Mouse (Mus musculus): Measurements from ENCODE around the gene Spink4. TPM values are rescaled to one million over a fixed set of nuclear protein-coding genes. Genes with fewer than 3 reads are reported as not detected.

Gene Spink4
- total RNA-seq, 1 experiment = not detected

- no peak overlapping the region for H3K9ac ChIP-seq (ENCODE audit: insufficient read depth, low read depth, low read length, poor library complexity, severe bottlenecking)
- no peaks in the 10 kb centered on the region for H3K9me3 ChIP-seq (ENCODE audit: control insufficient read depth, insufficient read depth, low read depth, low read length)
- H3K4me1 ChIP-seq (ENCODE audit: control insufficient read depth in 2 of 2, insufficient read depth in 2 of 2, low read length in 2 of 2, poor library complexity in 1 of 2) = peaks cover 0 to 11% of the 10 kb centered on the region in 2 experiments; a peak in 1 of 4 replicates
- in situ Hi-C loops (cut with MboI; ENCODE audit: low sequenced_read_pairs in 2 of 2, unreplicated experiment in 2 of 2) = loop anchor here in 1 of 2 experiments (5.0 kb wide), 1 partner anchor 118 kb away; no protein-coding TSS in a partner anchor
- H3K36me3 ChIP-seq (ENCODE audit: control insufficient read depth, insufficient read depth, low read length, poor library complexity, severe bottlenecking) = no peaks in the 10 kb centered on the region
- TF ChIP-seq ZC3H11A (IDR thresholded peaks at IDR 0.05; ENCODE audit: borderline replicate concordance, low read depth, low read length) (no peak), ZNF384 (IDR thresholded peaks at IDR 0.05; ENCODE audit: low read depth, low read length) (no peak), MAFK (IDR thresholded peaks at IDR 0.05; ENCODE audit: insufficient read depth, low read depth, low read length) (no peak), HCFC1 (IDR thresholded peaks at IDR 0.05; ENCODE audit: borderline replicate concordance, insufficient read depth, low read length) (no peak), CHD2 (IDR thresholded peaks at IDR 0.05; ENCODE audit: low read depth, low read length) (no peak)
- no peak for DNase-seq (ENCODE audit: low read depth, low spot score)
- H3K27ac ChIP-seq (ENCODE audit: insufficient read depth, low read depth, low read length, poor library complexity, severe bottlenecking) = no peak overlapping the region
- no peak overlapping the region for H3K4me3 ChIP-seq (ENCODE audit: insufficient read depth in 1 of 2, low read depth in 1 of 2, low read length in 2 of 2, poor library complexity in 1 of 2, severe bottlenecking in 1 of 2)
Observed at GRCm38 (mm10) chr4:40895118-40895517, 24.7 kb upstream of the Spink4 start.

DNA sequence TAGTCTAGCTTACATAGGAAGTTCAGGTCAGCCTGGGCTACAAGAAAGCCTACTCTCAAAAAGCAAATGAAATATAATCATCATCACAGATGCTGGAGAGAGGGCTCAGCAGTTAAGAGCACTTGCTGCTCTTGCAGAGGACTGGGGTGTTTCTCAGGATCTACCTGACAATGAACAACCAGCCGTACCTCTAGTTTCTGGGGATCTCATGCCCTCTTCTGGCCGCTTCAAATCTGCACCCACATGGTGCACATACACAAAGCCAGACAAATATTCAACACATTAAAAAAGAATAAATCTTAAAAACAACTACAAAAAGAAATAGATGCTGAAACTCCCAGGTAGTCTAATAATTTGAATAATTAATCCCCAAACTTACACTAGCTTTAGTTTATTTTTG is 24.2 kb upstream of the Spink4 start:
- no peak overlapping the region for H3K4me3 ChIP-seq (ENCODE audit: insufficient read depth in 1 of 2, low read depth in 1 of 2, low read length in 2 of 2, poor library complexity in 1 of 2, severe bottlenecking in 1 of 2)
- in situ Hi-C loops (cut with MboI; ENCODE audit: low sequenced_read_pairs in 2 of 2, unreplicated experiment in 2 of 2) = loop anchor here in 1 of 2 experiments (5.0 kb wide), 1 partner anchor 118 kb away; no protein-coding TSS in a partner anchor
- no peak overlapping the region for H3K27ac ChIP-seq (ENCODE audit: insufficient read depth, low read depth, low read length, poor library complexity, severe bottlenecking)
- no peaks in the 10 kb centered on the region for H3K9me3 ChIP-seq (ENCODE audit: control insufficient read depth, insufficient read depth, low read depth, low read length)
- no peak for TF ChIP-seq ZNF384 (IDR thresholded peaks at IDR 0.05; ENCODE audit: low read depth, low read length)
- no peak for TF ChIP-seq ZC3H11A (IDR thresholded peaks at IDR 0.05; ENCODE audit: borderline replicate concordance, low read depth, low read length)
- TF ChIP-seq CHD2 (IDR thresholded peaks at IDR 0.05; ENCODE audit: low read depth, low read length) = no peak
- H3K9ac ChIP-seq (ENCODE audit: insufficient read depth, low read depth, low read length, poor library complexity, severe bottlenecking) = no peak overlapping the region
- peaks cover 0 to 11% of the 10 kb centered on the region in 2 experiments; a peak in 1 of 4 replicates for H3K4me1 ChIP-seq (ENCODE audit: control insufficient read depth in 2 of 2, insufficient read depth in 2 of 2, low read length in 2 of 2, poor library complexity in 1 of 2)
- no peak for DNase-seq (ENCODE audit: low read depth, low spot score)
- no peaks in the 10 kb centered on the region; the same call in 1 of the 2 replicates for H3K36me3 ChIP-seq (ENCODE audit: control insufficient read depth, insufficient read depth, low read length, poor library complexity, severe bottlenecking)

- no peak overlapping the region for H3K4me3 ChIP-seq (ENCODE audit: insufficient read depth in 1 of 2, low read depth in 1 of 2, low read length in 2 of 2, poor library complexity in 1 of 2, severe bottlenecking in 1 of 2)
- H3K36me3 ChIP-seq (ENCODE audit: control insufficient read depth, insufficient read depth, low read length, poor library complexity, severe bottlenecking) = no peaks in the 10 kb centered on the region; the same call in 1 of the 2 replicates
- peaks cover 0 to 11% of the 10 kb centered on the region in 2 experiments; a peak in 1 of 4 replicates for H3K4me1 ChIP-seq (ENCODE audit: control insufficient read depth in 2 of 2, insufficient read depth in 2 of 2, low read length in 2 of 2, poor library complexity in 1 of 2)
- no peaks in the 10 kb centered on the region for H3K9me3 ChIP-seq (ENCODE audit: control insufficient read depth, insufficient read depth, low read depth, low read length)
- no peak overlapping the region for H3K9ac ChIP-seq (ENCODE audit: insufficient read depth, low read depth, low read length, poor library complexity, severe bottlenecking)
- H3K27ac ChIP-seq (ENCODE audit: insufficient read depth, low read depth, low read length, poor library complexity, severe bottlenecking) = peak overlapping the region; percentile 94
- TF ChIP-seq ZC3H11A (IDR thresholded peaks at IDR 0.05; ENCODE audit: borderline replicate concordance, low read depth, low read length) = no peak
- TF ChIP-seq CHD2 (IDR thresholded peaks at IDR 0.05; ENCODE audit: low read depth, low read length) = no peak
- no peak for TF ChIP-seq MAFK (IDR thresholded peaks at IDR 0.05; ENCODE audit: insufficient read depth, low read depth, low read length)
- peak; percentile 51; the same call in 1 of the 2 replicates for TF ChIP-seq ZNF384 (IDR thresholded peaks at IDR 0.05; ENCODE audit: low read depth, low read length)
- TF ChIP-seq HCFC1 (IDR thresholded peaks at IDR 0.05; ENCODE audit: borderline replicate concordance, insufficient read depth, low read length) = no peak
- in situ Hi-C loops (cut with MboI; ENCODE audit: low sequenced_read_pairs in 2 of 2, unreplicated experiment in 2 of 2) = loop anchor here in 1 of 2 experiments (5.0 kb wide), 1 partner anchor 121 kb away; no protein-coding TSS in a partner anchor
- no peak for DNase-seq (ENCODE audit: low read depth, low spot score)
Observed at GRCm38 (mm10) chr4:40898476-40899044, 21.3 kb upstream of the Spink4 start.

- Histone ChIP-seq H3K36me3 (ENCODE audit: control insufficient read depth, insufficient read depth, low read length, poor library complexity, severe bottlenecking) (no peaks in the 10 kb centered on the region; the same call in 1 of the 2 replicates), H3K4me3 (ENCODE audit: insufficient read depth in 1 of 2, low read depth in 1 of 2, low read length in 2 of 2, poor library complexity in 1 of 2, severe bottlenecking in 1 of 2) (no peak overlapping the region), H3K27ac (ENCODE audit: insufficient read depth, low read depth, low read length, poor library complexity, severe bottlenecking) (peak overlapping the region; percentile 94), H3K4me1 (ENCODE audit: control insufficient read depth in 2 of 2, insufficient read depth in 2 of 2, low read length in 2 of 2, poor library complexity in 1 of 2) (peaks cover 0 to 11% of the 10 kb centered on the region in 2 experiments; a peak in 1 of 4 replicates), H3K9ac (ENCODE audit: insufficient read depth, low read depth, low read length, poor library complexity, severe bottlenecking) (peak overlapping the region; percentile 53; the same call in 1 of the 2 replicates), H3K9me3 (ENCODE audit: control insufficient read depth, insufficient read depth, low read depth, low read length) (no peaks in the 10 kb centered on the region)
- no peak for DNase-seq (ENCODE audit: low read depth, low spot score)
- TF ChIP-seq HCFC1 (IDR thresholded peaks at IDR 0.05; ENCODE audit: borderline replicate concordance, insufficient read depth, low read length) (no peak), ZC3H11A (IDR thresholded peaks at IDR 0.05; ENCODE audit: borderline replicate concordance, low read depth, low read length) (no peak), CHD2 (IDR thresholded peaks at IDR 0.05; ENCODE audit: low read depth, low read length) (no peak)
- in situ Hi-C loops (cut with MboI; ENCODE audit: low sequenced_read_pairs in 2 of 2, unreplicated experiment in 2 of 2) = loop anchor here in 1 of 2 experiments (5.0 kb wide), 1 partner anchor 122 kb away; no protein-coding TSS in a partner anchor
Observed at GRCm38 (mm10) chr4:40899264-40899663, 20.6 kb upstream of the Spink4 start.

Data from ES-E14 (cell line).